Mouse (Mus musculus) Patski (cell line): Measurements from ENCODE around the gene Pnmt. TPM values are rescaled to one million over a fixed set of nuclear protein-coding genes. Genes with fewer than 3 reads are reported as not detected.

ENCODE experiments used
- ATAC-seq: fragments of 100-300 bp; one replicate; pipeline ENCODE4 v1.8.0; 2021
- CTCF ChIA-PET: fragments of 350-600 bp; sonication (Branson Sonifier 250); formaldehyde crosslinking; loops from one replicate; lab custom pipeline; 2022; ENCODE audit warnings: inconsistent platforms; lab: Charles Lee
- POLR2A ChIA-PET: fragments of 350-600 bp; sonication (Branson Sonifier 250); formaldehyde crosslinking; loops from one replicate; lab custom pipeline; 2022; ENCODE audit warnings: antibody characterized with exemption, inconsistent platforms; lab: Charles Lee
- DNase-seq: peaks from one replicate; pipeline ENCODE4 v3.0.0-alpha.2; 2011; ENCODE audit warnings: low read depth, low spot score
- H3K27me3 ChIP-seq: fragments of 371-371 bp; one replicate; pipeline ENCODE4 v1.5.1; 2021
- CTCF ChIP-seq: fragments of 100-300 bp; IDR thresholded peaks from one replicate; pipeline ENCODE4 v1.5.1; 2021
- in situ Hi-C: fragments of 300-500 bp; cut with MboI; formaldehyde crosslinking; loops from 3 replicates; pipeline ENCODE4 v1.11.1; 2018; ENCODE audit warnings: low pct_unique_long_range_greater_than_20kb, mixed read lengths
- polyA plus RNA-seq: library from polyadenylated mRNA; unstranded; gene quantifications from one replicate; pipeline ENCODE4 v1.2.3, GENCODE M21; 2021

Pnmt gene
- polyA plus RNA-seq, 1 experiment from 2014 or later = not detected

GRCm38 (mm10) chr11:98389221-98389780 lies 3.1 kb downstream of the Pnmt start:
- POLR2A ChIA-PET = no interaction called here
- CTCF ChIA-PET = interaction anchor here (0.7 to 4.1 kb wide), 8 partner anchors 9 to 69 kb away, joined by 3 to 31 read pairs (median 8); partner anchors contain the start of genes Pgap3 and Ppp1r1b
- no peak for TF ChIP-seq CTCF
- H3K27me3 ChIP-seq = no peaks in the 10 kb centered on the region
- ATAC-seq (no peak), DNase-seq (no peak)
- in situ Hi-C loops = no loop called here

GRCm38 (mm10) chr11:98390141-98390540 lies 3.9 kb downstream of the Pnmt start:
- DNase-seq (no peak), ATAC-seq (no peak)
- in situ Hi-C loops = no loop called here
- POLR2A ChIA-PET = no interaction called here
- no peaks in the 10 kb centered on the region for H3K27me3 ChIP-seq
- TF ChIP-seq CTCF = no peak
- CTCF ChIA-PET = interaction anchor here (1.9 to 4.1 kb wide), 5 partner anchors 10 to 68 kb away, joined by 7 to 31 read pairs (median 10); partner anchors contain the start of gene Pgap3

- no peak for TF ChIP-seq CTCF
- in situ Hi-C loops = no loop called here
- ChIA-PET CTCF (interaction anchor here (0.7 to 4.1 kb wide), 3 partner anchors 11 to 50 kb away, joined by 4 to 31 read pairs (median 8); no protein-coding TSS in a partner anchor), POLR2A (interaction anchor here (1.7 kb wide), 1 partner anchor 12 kb away, joined by 4 read pairs; no protein-coding TSS in a partner anchor)
- no peaks in the 10 kb centered on the region for H3K27me3 ChIP-seq
- DNase-seq (no peak), ATAC-seq (no peak)
These were observed 5.8 kb downstream of the Pnmt start for GRCm38 (mm10) chr11:98392034-98392433.

GRCm38 (mm10) chr11:98392645-98393044 lies 6.4 kb downstream of the Pnmt start:
- POLR2A ChIA-PET = interaction anchor here (1.7 kb wide), 1 partner anchor 12 kb away, joined by 4 read pairs; no protein-coding TSS in a partner anchor

GRCm38 (mm10) chr11:98393317-98393716 lies 7.1 kb downstream of the Pnmt start:
- DNase-seq (no peak), ATAC-seq (no peak)
- in situ Hi-C loops = no loop called here
- POLR2A ChIA-PET = interaction anchor here (1.7 kb wide), 1 partner anchor 13 kb away, joined by 4 read pairs; no protein-coding TSS in a partner anchor
- no peak for TF ChIP-seq CTCF
- CTCF ChIA-PET = interaction anchor here (2.6 kb wide), 1 partner anchor 20 kb away, joined by 8 read pairs; no protein-coding TSS in a partner anchor
- no peaks in the 10 kb centered on the region for H3K27me3 ChIP-seq

More at GRCm38 (mm10) chr11:98392645-98393044, 6.4 kb downstream of the Pnmt start:
- in situ Hi-C loops = no loop called here
- DNase-seq (no peak), ATAC-seq (no peak)
- no peaks in the 10 kb centered on the region for H3K27me3 ChIP-seq
- CTCF ChIA-PET = interaction anchor here (2.6 kb wide), 1 partner anchor 20 kb away, joined by 8 read pairs; no protein-coding TSS in a partner anchor
- TF ChIP-seq CTCF = no peak

- no peaks in the 10 kb centered on the region for H3K27me3 ChIP-seq
- ChIA-PET POLR2A (no interaction called here), CTCF (interaction anchor here (0.8 to 1.4 kb wide), 3 partner anchors 10 to 22 kb away, joined by 3 to 4 read pairs (median 3); partner anchors contain the start of gene Tcap)
- no peak for ATAC-seq
- in situ Hi-C loops = no loop called here
- no peak for TF ChIP-seq CTCF
- no peak for DNase-seq
These were observed 8.1 kb downstream of the Pnmt start for GRCm38 (mm10) chr11:98394301-98394700.

GRCm38 (mm10) chr11:98395041-98395440 lies 8.8 kb downstream of the Pnmt start:
- ChIA-PET CTCF (interaction anchor here (0.8 to 1.4 kb wide), 3 partner anchors 11 to 22 kb away, joined by 3 to 4 read pairs (median 3); partner anchors contain the start of gene Tcap), POLR2A (no interaction called here)
- in situ Hi-C loops = no loop called here
- DNase-seq (no peak), ATAC-seq (no peak)
- no peaks in the 10 kb centered on the region for H3K27me3 ChIP-seq
- no peak for TF ChIP-seq CTCF

- POLR2A ChIA-PET = no interaction called here
- no peak for DNase-seq
- no peak for TF ChIP-seq CTCF
- CTCF ChIA-PET = no interaction called here
- no peaks in the 10 kb centered on the region for H3K27me3 ChIP-seq
- no peak for ATAC-seq
- in situ Hi-C loops = no loop called here
These were observed 11.7 kb downstream of the Pnmt start for GRCm38 (mm10) chr11:98397946-98398345.

- TF ChIP-seq CTCF = no peak
- ChIA-PET POLR2A (interaction anchor here (2.4 kb wide), 1 partner anchor 13 kb away, joined by 17 read pairs; the partner anchor contains the start of gene Erbb2), CTCF (interaction anchor here (0.9 to 2.5 kb wide), 2 partner anchors 10 to 57 kb away, joined by 3 to 11 read pairs; no protein-coding TSS in a partner anchor)
- DNase-seq (peak; percentile 67), ATAC-seq (peak; percentile 70)
- H3K27me3 ChIP-seq = no peaks in the 10 kb centered on the region
- in situ Hi-C loops = no loop called here
These were observed 14.0 kb downstream of the Pnmt start, which contains the start of gene Pgap3 for GRCm38 (mm10) chr11:98400161-98400726. Pgap3 (minus strand) TSS chr11:98400490.

- ATAC-seq = no peak
- TF ChIP-seq CTCF = no peak
- ChIA-PET CTCF (interaction anchor here (0.9 to 2.5 kb wide), 2 partner anchors 11 to 58 kb away, joined by 3 to 11 read pairs; no protein-coding TSS in a partner anchor), POLR2A (interaction anchor here (2.4 kb wide), 1 partner anchor 12 kb away, joined by 17 read pairs; the partner anchor contains the start of gene Erbb2)
- no peak for DNase-seq
- no peaks in the 10 kb centered on the region for H3K27me3 ChIP-seq
- in situ Hi-C loops = no loop called here
These were observed 14.6 kb downstream of the Pnmt start for GRCm38 (mm10) chr11:98400816-98401215.
